Mouse (Mus musculus) kidney, embryonic 15.5 days (tissue): ENCODE data around the gene Rhou. TPM values are rescaled to one million over a fixed set of nuclear protein-coding genes. Genes with fewer than 3 reads are reported as not detected.
A peak's percentile ranks its signal among the peaks of the same experiment; 100 is the strongest.

Experiments
- ATAC-seq: fragments of 200-750 bp; cut with Nextera tagmentation; replicated peaks from 2 replicates; pipeline ENCODE4 v1.8.0; 2017; ENCODE audit warnings: moderate TSS enrichment; ENCODE audit not compliant: low FRiP score
- H3K27ac ChIP-seq: fragments of 300-500 bp; sonication (generic); 2 replicates; pipeline ENCODE4 v1.5.1; 2015; ENCODE audit warnings: mild to moderate bottlenecking, inconsistent platforms
- H3K27me3 ChIP-seq: fragments of 300-500 bp; sonication (generic); 2 replicates; pipeline ENCODE4 v1.6.1; 2015; ENCODE audit warnings: inconsistent platforms
- H3K36me3 ChIP-seq: fragments of 300-500 bp; sonication (generic); 2 replicates; pipeline ENCODE4 v1.6.1; 2015; ENCODE audit warnings: inconsistent platforms
- H3K4me1 ChIP-seq: fragments of 300-500 bp; sonication (generic); 2 replicates; pipeline ENCODE4 v1.6.1; 2015; ENCODE audit warnings: inconsistent platforms
- H3K4me2 ChIP-seq: fragments of 300-500 bp; sonication (generic); 2 replicates; pipeline ENCODE4 v1.6.1; 2015; ENCODE audit warnings: moderate library complexity, mild to moderate bottlenecking, inconsistent platforms
- H3K4me3 ChIP-seq: fragments of 300-500 bp; sonication (generic); replicated peaks from 2 replicates; pipeline ENCODE4 v1.5.1; 2015; ENCODE audit warnings: mild to moderate bottlenecking, inconsistent platforms
- H3K9ac ChIP-seq: fragments of 300-500 bp; sonication (generic); 2 replicates; pipeline ENCODE4 v1.6.1; 2015; ENCODE audit warnings: mild to moderate bottlenecking, inconsistent platforms
- H3K9me3 ChIP-seq: fragments of 300-500 bp; sonication (generic); replicated peaks from 2 replicates; pipeline ENCODE4 v1.6.1; 2016; ENCODE audit warnings: inconsistent platforms
- WGBS: fragments of 180-500 bp; shearing (Covaris S2); methylation state at CpG from one replicate; pipeline ENCODE4 v1.1.7; 2015; ENCODE audit warnings: mixed read lengths; 5-methylcytosine and 5-hydroxymethylcytosine counted together
- polyA plus RNA-seq: library from polyadenylated mRNA; unstranded; fragments of >200 nt; fragmentation: Nextera tagmentation; extraction: Ambion mirVana; gene quantifications from 2 replicates; pipeline ENCODE4 v1.2.1, GENCODE M21; 2015

Rhou gene
- polyA plus RNA-seq, 1 experiment from 2014 or later, result 8.2 TPM

GRCm38 (mm10) chr8:123653994-123654569 is 353 bp downstream of the Rhou start:
- Histone ChIP-seq H3K4me2 (peak overlapping the region; percentile 81), H3K27me3 (no peaks in the 10 kb centered on the region), H3K27ac (peak overlapping the region; percentile 93), H3K36me3 (peaks cover 25% of the 10 kb centered on the region), H3K4me3 (peak overlapping the region; percentile 80), H3K9ac (peak overlapping the region; percentile 88), H3K9me3 (no peaks in the 10 kb centered on the region), H3K4me1 (peaks cover 38% of the 10 kb centered on the region)
- under 1% methylated on average over 77 of the region's 77 CpGs for WGBS
- peak; percentile 61 for ATAC-seq

GRCm38 (mm10) chr8:123654763-123655162 is 1.0 kb downstream of the Rhou start:
- Histone ChIP-seq H3K9me3 (no peaks in the 10 kb centered on the region), H3K9ac (peak overlapping the region; percentile 88), H3K36me3 (peaks cover 25% of the 10 kb centered on the region), H3K4me3 (peak overlapping the region; percentile 80), H3K4me1 (peaks cover 37% of the 10 kb centered on the region), H3K27me3 (no peaks in the 10 kb centered on the region), H3K27ac (peak overlapping the region; percentile 93), H3K4me2 (peak overlapping the region; percentile 81)
- 9% methylated on average over 5 of the region's 5 CpGs for WGBS
- ATAC-seq, result no peak

GRCm38 (mm10) chr8:123655351-123655779 is 1.6 kb downstream of the Rhou start:
- peak overlapping the region; percentile 81 for H3K4me2 ChIP-seq
- 4% methylated on average over 8 of the region's 8 CpGs for WGBS
- peaks cover 37% of the 10 kb centered on the region for H3K4me1 ChIP-seq
- peak; percentile 44; the same call in 1 of the 2 replicates for ATAC-seq
- H3K36me3 ChIP-seq, result peaks cover 26% of the 10 kb centered on the region
- H3K9me3 ChIP-seq, result no peaks in the 10 kb centered on the region
- no peaks in the 10 kb centered on the region for H3K27me3 ChIP-seq
- H3K27ac ChIP-seq, result peak overlapping the region; percentile 93
- H3K9ac ChIP-seq, result peak overlapping the region; percentile 88; the same call in 1 of the 2 replicates
- peak overlapping the region; percentile 80 for H3K4me3 ChIP-seq

GRCm38 (mm10) chr8:123657826-123658225 is 4.1 kb downstream of the Rhou start:
- WGBS, result 91% methylated on average over 8 of the region's 8 CpGs
- ATAC-seq, result no peak
- H3K9ac ChIP-seq, result no peak overlapping the region
- H3K36me3 ChIP-seq, result peaks cover 49% of the 10 kb centered on the region
- H3K27me3 ChIP-seq, result no peaks in the 10 kb centered on the region
- no peaks in the 10 kb centered on the region for H3K9me3 ChIP-seq
- H3K4me1 ChIP-seq, result peaks cover 25% of the 10 kb centered on the region
- no peak overlapping the region for H3K4me3 ChIP-seq
- no peak overlapping the region for H3K4me2 ChIP-seq
- H3K27ac ChIP-seq, result no peak overlapping the region

- peaks cover 58% of the 10 kb centered on the region for H3K36me3 ChIP-seq
- 81% methylated on average over 10 of the region's 10 CpGs for WGBS
Measured at GRCm38 (mm10) chr8:123659469-123660057, 5.8 kb downstream of the Rhou start.

GRCm38 (mm10) chr8:123661515-123661914 is 7.8 kb downstream of the Rhou start:
- H3K9me3 ChIP-seq, result no peaks in the 10 kb centered on the region
- no peak for ATAC-seq
- no peak overlapping the region for H3K9ac ChIP-seq
- H3K4me3 ChIP-seq, result no peak overlapping the region
- no peaks in the 10 kb centered on the region for H3K27me3 ChIP-seq
- WGBS, result 89% methylated on average over 11 of the region's 11 CpGs
- no peak overlapping the region for H3K27ac ChIP-seq
- H3K4me2 ChIP-seq, result no peak overlapping the region
- H3K36me3 ChIP-seq, result peaks cover 54% of the 10 kb centered on the region
- no peaks in the 10 kb centered on the region for H3K4me1 ChIP-seq

More at GRCm38 (mm10) chr8:123659469-123660057, 5.8 kb downstream of the Rhou start:
- no peaks in the 10 kb centered on the region for H3K27me3 ChIP-seq
- ATAC-seq, result no peak
- H3K4me1 ChIP-seq, result peaks cover 18% of the 10 kb centered on the region
- no peaks in the 10 kb centered on the region for H3K9me3 ChIP-seq
- H3K4me2 ChIP-seq, result no peak overlapping the region
- H3K27ac ChIP-seq, result no peak overlapping the region
- H3K9ac ChIP-seq, result no peak overlapping the region
- H3K4me3 ChIP-seq, result no peak overlapping the region

GRCm38 (mm10) chr8:123665580-123665979 is 11.9 kb downstream of the Rhou start:
- no peak overlapping the region for H3K27ac ChIP-seq
- H3K36me3 ChIP-seq, result peaks cover 30% of the 10 kb centered on the region
- no peaks in the 10 kb centered on the region for H3K27me3 ChIP-seq
- no peak overlapping the region for H3K9ac ChIP-seq
- H3K9me3 ChIP-seq, result no peaks in the 10 kb centered on the region
- no peak overlapping the region for H3K4me2 ChIP-seq
- WGBS, result 42% methylated on average over 6 of the region's 6 CpGs
- no peak overlapping the region for H3K4me3 ChIP-seq
- no peak for ATAC-seq
- H3K4me1 ChIP-seq, result peaks cover 9% of the 10 kb centered on the region

GRCm38 (mm10) chr8:123666832-123667231 is 13.1 kb downstream of the Rhou start:
- ATAC-seq, result 0 out of 2 replicates have a peak, but pooled peaks have one; percentile 49
- no peak overlapping the region for H3K4me2 ChIP-seq
- no peaks in the 10 kb centered on the region for H3K27me3 ChIP-seq
- H3K4me1 ChIP-seq, result peaks cover 9% of the 10 kb centered on the region
- no peak overlapping the region for H3K9ac ChIP-seq
- H3K36me3 ChIP-seq, result peaks cover 18% of the 10 kb centered on the region
- no peak overlapping the region for H3K27ac ChIP-seq
- H3K4me3 ChIP-seq, result no peak overlapping the region
- H3K9me3 ChIP-seq, result no peaks in the 10 kb centered on the region
- WGBS, result 91% methylated on average over 1 of the region's 1 CpGs

- Histone ChIP-seq H3K36me3 (no peaks in the 10 kb centered on the region; the same call in 1 of the 2 replicates), H3K27ac (no peak overlapping the region), H3K4me3 (no peak overlapping the region), H3K4me2 (no peak overlapping the region), H3K9ac (no peak overlapping the region), H3K4me1 (peaks cover 9% of the 10 kb centered on the region), H3K27me3 (no peaks in the 10 kb centered on the region), H3K9me3 (no peaks in the 10 kb centered on the region)
- no peak for ATAC-seq
- 52% methylated on average over 4 of the region's 4 CpGs for WGBS
Measured at GRCm38 (mm10) chr8:123668681-123669080, 15.0 kb downstream of the Rhou start.

GRCm38 (mm10) chr8:123670766-123671165 is 17.0 kb downstream of the Rhou start:
- H3K36me3 ChIP-seq, result no peaks in the 10 kb centered on the region
- H3K4me2 ChIP-seq, result no peak overlapping the region
- H3K9me3 ChIP-seq, result no peaks in the 10 kb centered on the region
- H3K27me3 ChIP-seq, result no peaks in the 10 kb centered on the region
- ATAC-seq, result no peak
- WGBS, result 63% methylated on average over 7 of the region's 7 CpGs
- peaks cover 9% of the 10 kb centered on the region for H3K4me1 ChIP-seq
- no peak overlapping the region for H3K4me3 ChIP-seq
- H3K9ac ChIP-seq, result no peak overlapping the region
- no peak overlapping the region for H3K27ac ChIP-seq

GRCm38 (mm10) chr8:123671454-123671853 is 17.7 kb downstream of the Rhou start:
- Histone ChIP-seq H3K4me1 (peaks cover 9% of the 10 kb centered on the region), H3K4me2 (no peak overlapping the region), H3K36me3 (no peaks in the 10 kb centered on the region), H3K27ac (no peak overlapping the region), H3K9me3 (no peaks in the 10 kb centered on the region), H3K4me3 (no peak overlapping the region), H3K27me3 (no peaks in the 10 kb centered on the region), H3K9ac (no peak overlapping the region)
- 67% methylated on average over 7 of the region's 7 CpGs for WGBS
- ATAC-seq, result no peak

GRCm38 (mm10) chr8:123672648-123673047 is 18.9 kb downstream of the Rhou start:
- Histone ChIP-seq H3K9ac (no peak overlapping the region), H3K4me3 (no peak overlapping the region), H3K36me3 (no peaks in the 10 kb centered on the region), H3K27me3 (no peaks in the 10 kb centered on the region), H3K27ac (no peak overlapping the region), H3K4me2 (no peak overlapping the region), H3K9me3 (no peaks in the 10 kb centered on the region), H3K4me1 (peaks cover 9% of the 10 kb centered on the region)
- WGBS, result 64% methylated on average over 6 of the region's 6 CpGs
- ATAC-seq, result no peak
